Mouse (Mus musculus) embryonic facial prominence, embryonic 14.5 days (tissue): ENCODE data around the gene Tfdp2. TPM values are rescaled to one million over a fixed set of nuclear protein-coding genes. Genes with fewer than 3 reads are reported as not detected.
A peak's percentile ranks its signal among the peaks of the same experiment; 100 is the strongest.
"Not testable (repeated sequence)": the region's sequence is repeated elsewhere in the genome, so short reads cannot be mapped to it uniquely, and the experiment has no call there.

Experiments
- ATAC-seq: fragments of 200-750 bp; cut with Nextera tagmentation; 2 replicates; pipeline ENCODE4 v1.8.0; 2017; ENCODE audit warnings: low read depth, moderate number of reproducible peaks, moderate TSS enrichment
- DNase-seq: peaks from one replicate; pipeline ENCODE4 v3.0.0-alpha.2; 2015; ENCODE audit warnings: low spot score
- H3K27ac ChIP-seq: fragments of 300-500 bp; sonication (generic); replicated peaks from 2 replicates; pipeline ENCODE4 v1.5.1; 2014; ENCODE audit warnings: low read depth, mild to moderate bottlenecking, low read length, moderate library complexity
- H3K27me3 ChIP-seq: fragments of 300-500 bp; sonication (generic); replicated peaks from 2 replicates; pipeline ENCODE4 v1.6.1; 2014; ENCODE audit warnings: low read length; ENCODE audit not compliant: control insufficient read depth, insufficient read depth
- H3K36me3 ChIP-seq: fragments of 300-500 bp; sonication (generic); 2 replicates; pipeline ENCODE4 v1.6.1; 2014; ENCODE audit warnings: low read length, mixed read lengths; ENCODE audit not compliant: control insufficient read depth, insufficient read depth
- H3K4me1 ChIP-seq: fragments of 300-500 bp; sonication (generic); 2 replicates; pipeline ENCODE4 v1.6.1; 2014; ENCODE audit warnings: antibody characterized with exemption, low read length; ENCODE audit not compliant: control insufficient read depth, insufficient read depth
- H3K4me2 ChIP-seq: fragments of 300-500 bp; sonication (generic); 2 replicates; pipeline ENCODE4 v1.6.1; 2014; ENCODE audit warnings: low read depth, mild to moderate bottlenecking, low read length, moderate library complexity, mixed read lengths
- H3K4me3 ChIP-seq: fragments of 300-500 bp; sonication (generic); 2 replicates; pipeline ENCODE4 v1.5.1; 2014; ENCODE audit warnings: low read depth, mild to moderate bottlenecking, low read length
- H3K9ac ChIP-seq: fragments of 300-500 bp; sonication (generic); 2 replicates; pipeline ENCODE4 v1.6.1; 2014; ENCODE audit warnings: low read depth, mild to moderate bottlenecking, low read length, moderate library complexity, mixed read lengths
- H3K9me3 ChIP-seq: fragments of 300-500 bp; sonication (generic); 2 replicates; pipeline ENCODE4 v1.6.1; 2016; ENCODE audit warnings: low read length; ENCODE audit not compliant: control insufficient read depth
- WGBS: fragments of 180-500 bp; shearing (Covaris S2); extraction: QIAGEN DNeasy Blood & Tissue Kit; methylation state at CpG from one replicate; pipeline ENCODE4 v1.1.7; 2014; 5-methylcytosine and 5-hydroxymethylcytosine counted together
- polyA plus RNA-seq: library from polyadenylated mRNA; unstranded; fragments of >200 nt; fragmentation: Nextera tagmentation; extraction: Ambion mirVana; gene quantifications from 2 replicates; pipeline ENCODE4 v1.2.1, GENCODE M21; 2014

The Tfdp2 gene
- polyA plus RNA-seq, result 30.8 and 39.7 TPM in 2 replicates

DNA sequence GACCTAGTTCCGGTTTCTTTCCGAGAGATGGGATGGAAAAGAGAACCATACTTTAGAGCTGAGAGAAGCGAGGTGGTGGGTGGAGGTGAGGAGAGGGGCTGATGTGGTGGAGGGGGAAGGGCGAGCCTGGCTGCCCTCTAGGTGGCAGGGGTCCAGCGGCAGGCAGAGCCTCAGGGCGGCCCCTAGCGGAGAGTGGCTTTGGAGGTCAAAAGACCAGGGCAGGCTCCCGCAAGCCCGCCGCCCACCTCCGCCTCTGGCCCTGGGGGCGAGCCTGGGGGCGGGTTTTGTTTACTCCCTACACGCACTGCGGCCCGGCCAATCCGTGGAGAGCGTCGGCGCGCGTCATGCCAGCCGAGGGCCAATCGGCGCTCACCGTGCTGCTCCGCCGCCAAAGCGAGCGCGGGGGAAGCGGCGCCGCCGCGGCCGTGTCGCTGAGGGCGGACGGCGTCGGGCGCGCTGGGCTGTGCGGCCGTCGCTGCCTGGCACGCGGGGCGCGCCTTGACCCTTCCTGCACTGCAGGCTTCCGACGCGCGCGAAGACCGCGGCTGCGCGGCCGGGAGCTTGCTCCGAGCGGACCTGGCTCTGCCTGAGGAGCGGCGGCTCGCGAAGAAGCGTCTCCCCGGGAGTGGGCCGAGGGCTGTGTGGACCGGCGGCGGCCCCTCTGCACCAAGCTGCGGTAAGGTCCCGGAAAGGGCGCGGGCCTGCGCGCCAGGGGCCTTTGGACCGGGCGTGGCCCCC lies at the start of gene Tfdp2:
Gene Tfdp2, plus strand, starts transcription at position 391 of the 738 bp plus-strand sequence.
- Histone ChIP-seq H3K27me3 (no peaks in the 10 kb centered on the region), H3K9me3 (no peaks in the 10 kb centered on the region), H3K9ac (peak within 1 kb of the TSS; percentile 81), H3K4me1 (peaks cover 10% of the 10 kb centered on the region; the same call in 1 of the 2 replicates), H3K4me3 (peak within 1 kb of the TSS; percentile 90), H3K4me2 (peak within 1 kb of the TSS; percentile 94), H3K27ac (peak within 1 kb of the TSS; percentile 83), H3K36me3 (no peaks in the 10 kb centered on the region)
- WGBS, result 2% methylated on average over 12 of the region's 81 CpGs
- DNase-seq, result peak; percentile 96
- ATAC-seq, result peak; percentile 99

DNA sequence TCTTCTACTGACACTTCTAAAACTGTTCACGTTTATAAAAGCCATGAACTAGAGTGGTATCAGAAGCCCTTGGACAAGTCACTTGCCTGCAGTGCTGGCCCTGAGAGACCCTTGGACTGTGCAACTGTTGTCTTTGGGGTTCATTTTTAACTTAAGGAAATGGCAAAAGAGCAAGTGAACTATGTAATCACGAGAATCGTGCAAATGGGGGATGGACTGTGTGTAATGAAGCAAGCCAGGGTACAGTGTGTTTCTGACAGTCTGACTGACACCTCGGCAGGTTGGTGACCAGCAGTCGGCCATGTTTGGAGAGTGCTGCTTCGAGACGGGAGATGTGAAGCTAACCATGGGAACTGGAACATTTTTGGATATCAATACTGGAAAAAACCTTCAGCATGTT lies 43.3 kb upstream of the Tfdp2 start:
- ATAC-seq (no peak), DNase-seq (no peak)
- Histone ChIP-seq H3K27me3 (no peaks in the 10 kb centered on the region), H3K4me3 (no peak overlapping the region), H3K4me2 (no peak overlapping the region), H3K9me3 (no peaks in the 10 kb centered on the region), H3K36me3 (peaks cover 22% of the 10 kb centered on the region), H3K27ac (no peak overlapping the region), H3K4me1 (no peaks in the 10 kb centered on the region), H3K9ac (no peak overlapping the region)
- WGBS, result 92% methylated on average over 7 of the region's 7 CpGs

- Histone ChIP-seq H3K36me3 (peaks cover 13% of the 10 kb centered on the region), H3K9ac (no peak overlapping the region), H3K4me1 (no peaks in the 10 kb centered on the region), H3K27me3 (no peaks in the 10 kb centered on the region), H3K27ac (no peak overlapping the region), H3K4me2 (no peak overlapping the region), H3K9me3 (no peaks in the 10 kb centered on the region), H3K4me3 (no peak overlapping the region)
- ATAC-seq (no peak), DNase-seq (peak; percentile 20)
- 34% methylated on average over 4 of the region's 4 CpGs for WGBS
Measured at GRCm38 (mm10) chr9:96158431-96158830, 37.6 kb upstream of the Tfdp2 start.

DNA sequence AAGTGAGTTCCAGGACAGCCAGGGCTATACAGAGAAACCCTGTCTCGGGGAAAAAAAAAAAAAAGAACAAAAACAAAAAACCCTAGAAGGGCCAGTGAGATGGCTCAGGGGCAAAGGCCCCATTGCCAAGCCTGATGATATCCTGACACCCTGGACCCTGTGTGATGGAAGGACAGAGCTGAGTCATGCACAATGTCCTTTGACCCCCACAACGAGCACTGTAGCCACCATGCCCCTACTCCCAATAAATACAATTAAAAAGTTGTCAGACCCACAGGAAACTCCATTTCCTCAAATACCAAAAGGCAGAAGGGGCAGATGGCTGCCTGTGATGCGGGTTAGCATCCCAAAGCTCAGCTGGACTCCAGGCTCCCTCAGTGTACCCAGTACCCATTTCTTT lies 37.0 kb upstream of the Tfdp2 start:
- no peak overlapping the region for H3K9ac ChIP-seq
- no peaks in the 10 kb centered on the region for H3K27me3 ChIP-seq
- ATAC-seq, result no peak
- H3K4me3 ChIP-seq, result no peak overlapping the region
- H3K36me3 ChIP-seq, result peaks cover 8% of the 10 kb centered on the region
- no peak for DNase-seq
- H3K4me1 ChIP-seq, result no peaks in the 10 kb centered on the region
- WGBS, result 67% methylated on average over 3 of the region's 3 CpGs
- H3K9me3 ChIP-seq, result no peaks in the 10 kb centered on the region
- H3K4me2 ChIP-seq, result no peak overlapping the region
- no peak overlapping the region for H3K27ac ChIP-seq

GRCm38 (mm10) chr9:96160767-96161166 lies 35.3 kb upstream of the Tfdp2 start:
- WGBS, result 54% methylated on average over 3 of the region's 3 CpGs
- no peak overlapping the region for H3K4me2 ChIP-seq
- ATAC-seq (no peak), DNase-seq (no peak)
- no peak overlapping the region for H3K9ac ChIP-seq
- H3K4me1 ChIP-seq, result no peaks in the 10 kb centered on the region
- no peaks in the 10 kb centered on the region for H3K27me3 ChIP-seq
- H3K9me3 ChIP-seq, result no peaks in the 10 kb centered on the region
- no peak overlapping the region for H3K27ac ChIP-seq
- no peak overlapping the region for H3K4me3 ChIP-seq
- 0 out of 2 replicates have a peak, but pooled peaks cover 4% of the 10 kb centered on the region for H3K36me3 ChIP-seq

GRCm38 (mm10) chr9:96162421-96162820 lies 33.7 kb upstream of the Tfdp2 start:
- 48% methylated on average over 5 of the region's 5 CpGs for WGBS
- Histone ChIP-seq H3K4me1 (no peaks in the 10 kb centered on the region), H3K9ac (no peak overlapping the region), H3K4me3 (no peak overlapping the region), H3K27ac (no peak overlapping the region), H3K9me3 (no peaks in the 10 kb centered on the region), H3K4me2 (no peak overlapping the region), H3K36me3 (0 out of 2 replicates have a peak, but pooled peaks cover 4% of the 10 kb centered on the region), H3K27me3 (no peaks in the 10 kb centered on the region)
- peak; percentile 13 for DNase-seq
- 0 out of 2 replicates have a peak, but pooled peaks have one; percentile 35 for ATAC-seq

GRCm38 (mm10) chr9:96163443-96163842 lies 32.6 kb upstream of the Tfdp2 start:
- no peak for ATAC-seq
- no peak overlapping the region for H3K9ac ChIP-seq

DNA sequence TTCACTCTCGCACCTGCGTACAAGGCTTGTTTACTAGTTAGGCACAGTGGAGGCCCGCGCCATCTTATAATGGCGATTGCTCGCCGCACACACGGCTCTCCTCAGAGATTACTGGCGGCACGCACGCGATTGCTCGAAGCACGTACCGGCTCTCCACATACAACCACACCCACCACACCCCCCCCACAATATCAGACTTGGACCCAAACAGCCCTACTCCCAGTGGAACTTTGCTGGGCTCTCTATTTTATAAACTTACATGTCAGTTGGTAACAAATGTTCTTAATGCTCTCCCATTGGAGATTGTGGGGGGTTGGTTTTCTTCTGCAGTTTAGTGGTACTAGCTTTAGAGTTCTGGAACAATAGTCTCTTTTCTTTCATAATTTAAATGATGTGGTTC lies 32.1 kb upstream of the Tfdp2 start:
- WGBS, result 99% methylated on average over 13 of the region's 15 CpGs

More at GRCm38 (mm10) chr9:96163443-96163842, 32.6 kb upstream of the Tfdp2 start:
- Histone ChIP-seq H3K9me3 (no peaks in the 10 kb centered on the region), H3K27ac (no peak overlapping the region), H3K4me3 (no peak overlapping the region), H3K27me3 (no peaks in the 10 kb centered on the region), H3K36me3 (0 out of 2 replicates have a peak, but pooled peaks cover 4% of the 10 kb centered on the region), H3K4me2 (no peak overlapping the region), H3K4me1 (no peaks in the 10 kb centered on the region)
- no peak for DNase-seq
- WGBS, result 97% methylated on average over 7 of the region's 7 CpGs

DNA sequence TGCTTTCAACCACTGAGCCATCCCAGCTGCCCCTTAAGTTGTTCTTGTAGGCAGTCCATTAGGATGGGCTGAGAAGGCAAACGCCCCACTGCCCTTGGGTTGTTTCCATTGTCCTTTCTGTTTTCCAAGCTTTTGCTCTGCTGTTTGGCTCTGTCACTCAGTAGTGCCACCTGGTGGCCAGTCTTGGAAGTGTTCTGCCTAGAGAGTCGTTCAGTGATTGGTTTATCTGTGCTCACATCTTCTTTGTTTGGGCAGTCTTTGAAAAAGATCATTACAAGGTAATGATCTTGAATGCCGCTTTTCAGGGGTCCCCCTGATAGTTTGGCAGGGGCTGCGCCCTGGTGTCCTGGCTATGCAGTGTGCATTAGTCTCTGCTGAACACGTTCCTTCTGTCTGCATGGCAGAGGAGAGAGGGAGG lies 28.9 kb upstream of the Tfdp2 start:
- ATAC-seq (no peak), DNase-seq (peak; percentile 20)
- no peak overlapping the region for H3K27ac ChIP-seq
- H3K4me3 ChIP-seq, result no peak overlapping the region
- WGBS, result 32% methylated on average over 5 of the region's 5 CpGs
- no peaks in the 10 kb centered on the region for H3K4me1 ChIP-seq
- H3K9me3 ChIP-seq, result no peaks in the 10 kb centered on the region
- peaks cover 8% of the 10 kb centered on the region; the same call in 1 of the 2 replicates for H3K36me3 ChIP-seq
- no peaks in the 10 kb centered on the region for H3K27me3 ChIP-seq
- H3K9ac ChIP-seq, result no peak overlapping the region
- H3K4me2 ChIP-seq, result no peak overlapping the region

More for the DNA sequence above, 32.1 kb upstream of the Tfdp2 start:
- not testable (repeated sequence) for DNase-seq, ATAC-seq, H3K4me3 ChIP-seq, H3K4me1 ChIP-seq, H3K4me2 ChIP-seq, H3K36me3 ChIP-seq, H3K27ac ChIP-seq, H3K27me3 ChIP-seq, H3K9me3 ChIP-seq, H3K9ac ChIP-seq
